8 mouse cellular contexts compared by ENCODE assay signal in genomic region chr19:12010281-12010771, GRCm38 (mm10). TPM values are rescaled to one million over a fixed set of nuclear protein-coding genes. Genes with fewer than 3 reads are reported as not detected.
DNase-seq lines count a peak whose midpoint lies in the region; ATAC-seq and TF ChIP-seq lines count a peak whose summit lies in the region.

No protein-coding gene starts in this region.

- peak; percentile 80 for DNase-seq in adrenal gland, postnatal 10 days
- peak; percentile 87 for DNase-seq in embryo, embryonic 9.5 days (ENCODE audit: extremely low spot score)
- peak; percentile 80 to 81 for DNase-seq in heart, adult 18-20 months
- DNase-seq in kidney, adult 2 months: peak; percentile 88
- DNase-seq in liver, postnatal 0 days: peak; percentile 83

- TF ChIP-seq POLR2A in kidney, adult 2 months (IDR thresholded peaks at IDR 0.05; ENCODE audit: low read depth, low read length): peak; percentile 24
- TF ChIP-seq POLR2A in testis, adult 2 months (IDR thresholded peaks at IDR 0.05; ENCODE audit: control insufficient read depth, low read depth, low read length): 0 out of 2 replicates have a peak, but pooled peaks have one; percentile 39

- no peaks in the 10 kb centered on the region for H3K9me3 ChIP-seq in liver, postnatal 0 days (ENCODE audit: low read length)
- no peaks in the 10 kb centered on the region for H3K9me3 ChIP-seq in neural tube, embryonic 12.5 days

- H3ac ChIP-seq in C2C12 (ENCODE audit: control insufficient read depth, insufficient read length, low read depth): peak overlapping the region; percentile 90

- no peak for TF ChIP-seq CTCF in C2C12 (IDR thresholded peaks at IDR 0.05; ENCODE audit: control insufficient read depth, insufficient read depth, insufficient read length)
- no peak for TF ChIP-seq CTCF in kidney, adult 2 months (conservative IDR thresholded peaks at IDR 0.05; ENCODE audit: insufficient read depth, insufficient read length, low read depth, low read length)
- TF ChIP-seq CTCF in liver, postnatal 0 days (IDR thresholded peaks at IDR 0.05; ENCODE audit: low read depth): no peak
- TF ChIP-seq CTCF in testis, adult 2 months (IDR thresholded peaks at IDR 0.05; ENCODE audit: control insufficient read depth, insufficient read depth, insufficient replicate concordance, low read depth, low read length): no peak

- peak overlapping the region; percentile 75; the same call in 1 of the 2 replicates for H3K27ac ChIP-seq in kidney, adult 2 months (ENCODE audit: insufficient read depth, low read depth, low read length)
- H3K27ac ChIP-seq in liver, postnatal 0 days (ENCODE audit: low read depth): peak overlapping the region; percentile 94
- H3K27ac ChIP-seq in neural tube, embryonic 12.5 days: peak overlapping the region; percentile 80
- peak overlapping the region; percentile 34 for H3K27ac ChIP-seq in testis, adult 2 months (ENCODE audit: control insufficient read depth, insufficient read depth, low read depth, low read length)

- ATAC-seq in liver, postnatal 0 days: peak; percentile 41
- ATAC-seq in neural tube, embryonic 12.5 days (ENCODE audit: low FRiP score, low read depth): peak; percentile 35

- H3K9ac ChIP-seq in liver, postnatal 0 days (replicated peaks): peak overlapping the region; percentile 70
- H3K9ac ChIP-seq in neural tube, embryonic 12.5 days: peak overlapping the region; percentile 77

- no peaks in the 10 kb centered on the region for H3K4me1 ChIP-seq in kidney, adult 2 months (ENCODE audit: control insufficient read depth, insufficient read depth, low read length)
- H3K4me1 ChIP-seq in liver, postnatal 0 days (ENCODE audit: insufficient read depth): peaks cover 12% of the 10 kb centered on the region
- peaks cover 4% of the 10 kb centered on the region; the same call in 1 of the 2 replicates for H3K4me1 ChIP-seq in neural tube, embryonic 12.5 days
- peaks cover 12% of the 10 kb centered on the region for H3K4me1 ChIP-seq in testis, adult 2 months (ENCODE audit: control insufficient read depth, insufficient read depth, low read length)

- peak overlapping the region; percentile 47 for H3K4me3 ChIP-seq in C2C12 (ENCODE audit: insufficient read depth, poor library complexity, severe bottlenecking)
- peak overlapping the region; percentile 78 for H3K4me3 ChIP-seq in kidney, adult 2 months (ENCODE audit: insufficient read depth, low read depth, low read length)
- H3K4me3 ChIP-seq in liver, postnatal 0 days (ENCODE audit: low read depth, low read length): peak overlapping the region; percentile 62
- peak overlapping the region; percentile 53 for H3K4me3 ChIP-seq in neural tube, embryonic 12.5 days
- H3K4me3 ChIP-seq in testis, adult 2 months (ENCODE audit: control insufficient read depth, low read depth, low read length): peak overlapping the region; percentile 65

- H3K79me3 ChIP-seq in C2C12 (ENCODE audit: low read depth): no peaks in the 10 kb centered on the region

- H3K79me2 ChIP-seq in C2C12 (ENCODE audit: control insufficient read depth, insufficient read depth): no peaks in the 10 kb centered on the region

- H3K27me3 ChIP-seq in C2C12 (ENCODE audit: control insufficient read depth, insufficient read depth, insufficient read length): no peaks in the 10 kb centered on the region
- no peaks in the 10 kb centered on the region for H3K27me3 ChIP-seq in kidney, adult 2 months (replicated peaks; ENCODE audit: control insufficient read depth, insufficient read depth, low read length)
- no peaks in the 10 kb centered on the region for H3K27me3 ChIP-seq in liver, postnatal 0 days (ENCODE audit: insufficient read depth, low read length)
- no peaks in the 10 kb centered on the region for H3K27me3 ChIP-seq in neural tube, embryonic 12.5 days (replicated peaks)
- H3K27me3 ChIP-seq in testis, adult 2 months (ENCODE audit: control insufficient read depth, insufficient read depth, low read length): no peaks in the 10 kb centered on the region

- no peak for TF ChIP-seq EP300 in liver, postnatal 0 days (IDR thresholded peaks at IDR 0.05; ENCODE audit: low read depth)

- H3K4me2 ChIP-seq in liver, postnatal 0 days (ENCODE audit: low read depth, low read length): peak overlapping the region; percentile 84
- peak overlapping the region; percentile 66 for H3K4me2 ChIP-seq in neural tube, embryonic 12.5 days (replicated peaks)

- WGBS in kidney, adult 2 months: 3% methylated on average over 24 of the region's 24 CpGs
- 2% methylated on average over 24 of the region's 24 CpGs for WGBS in liver, postnatal 0 days (ENCODE audit: insufficient replicate concordance)
- under 1% methylated on average over 24 of the region's 24 CpGs for WGBS in neural tube, embryonic 12.5 days

- H3K36me3 ChIP-seq in C2C12 (ENCODE audit: control insufficient read depth, insufficient read depth): no peaks in the 10 kb centered on the region
- no peaks in the 10 kb centered on the region for H3K36me3 ChIP-seq in kidney, adult 2 months (ENCODE audit: control insufficient read depth, insufficient read depth, low read length)
- no peaks in the 10 kb centered on the region for H3K36me3 ChIP-seq in liver, postnatal 0 days (replicated peaks; ENCODE audit: insufficient read depth, low read length)
- no peaks in the 10 kb centered on the region for H3K36me3 ChIP-seq in neural tube, embryonic 12.5 days
- H3K36me3 ChIP-seq in testis, adult 2 months (ENCODE audit: control insufficient read depth, insufficient read depth, low read length): no peaks in the 10 kb centered on the region

TF ChIP-seq in C2C12, 6 proteins besides CTCF, POLR2A, EP300 and RAD21:
- TF ChIP-seq CEBPB (IDR thresholded peaks at IDR 0.05; ENCODE audit: low read depth) (no peak), USF1 (IDR thresholded peaks at IDR 0.05; ENCODE audit: low read depth) (no peak), MYOD1 (IDR thresholded peaks at IDR 0.05; ENCODE audit: control insufficient read depth, insufficient read length, low read depth) (peak; percentile 17), MYOG (IDR thresholded peaks at IDR 0.05; ENCODE audit: control insufficient read depth, extremely low read depth, insufficient read length) (no peak), FOSL1 (IDR thresholded peaks at IDR 0.05; ENCODE audit: insufficient read depth, low read length, poor library complexity, severe bottlenecking) (no peak), MAX (IDR thresholded peaks at IDR 0.05) (peak; percentile 36)

RNA-seq across cellular contexts. Expression of gene Olfr1423, which starts 30.8 kb away (rescaled TPM):
- polyA plus RNA-seq in C2C12 (2012; fragmentation: generic; extraction: Trizol): 0.01 TPM
- total RNA-seq in adrenal gland, postnatal 10 days (2021): not detected
- total RNA-seq in heart, adult 18-20 months (2021): not detected
- polyA plus RNA-seq in kidney, adult 2 months (2012; rRNA removed): not detected in 2 replicates
- polyA plus RNA-seq in liver, postnatal 0 days (2015; fragmentation: Nextera tagmentation; extraction: Ambion mirVana): not detected in 2 replicates
- polyA plus RNA-seq in neural tube, embryonic 12.5 days (2016; fragmentation: Nextera tagmentation; extraction: Ambion mirVana): not detected in 2 replicates
- polyA plus RNA-seq in testis, adult 2 months (2012; rRNA removed): not detected in 2 replicates

RNA-seq across cellular contexts. Expression of gene Osbp, which starts 44.6 kb away (rescaled TPM):
- polyA plus RNA-seq in C2C12 (2012; fragmentation: generic; extraction: Trizol): 14.3 TPM
- total RNA-seq in adrenal gland, postnatal 10 days (2021): 10 to 100 TPM; 60.8 to 65.6 TPM
- total RNA-seq in heart, adult 18-20 months (2021): 10 to 100 TPM; 97.2 to 99.2 TPM
- polyA plus RNA-seq in kidney, adult 2 months (2012; rRNA removed): 21.7 and 24.8 TPM in 2 replicates
- 2.6 and 2.7 TPM in 2 replicates for polyA plus RNA-seq in liver, postnatal 0 days (2015; fragmentation: Nextera tagmentation; extraction: Ambion mirVana)
- polyA plus RNA-seq in neural tube, embryonic 12.5 days (2016; fragmentation: Nextera tagmentation; extraction: Ambion mirVana): 5.1 TPM in 2 replicates
- 23.0 and 24.4 TPM in 2 replicates for polyA plus RNA-seq in testis, adult 2 months (2012; rRNA removed)

RNA-seq across cellular contexts. Expression of gene Olfr1424, which starts 52.2 kb away (rescaled TPM):
- not detected for polyA plus RNA-seq in C2C12 (2012; fragmentation: generic; extraction: Trizol)
- not detected for total RNA-seq in adrenal gland, postnatal 10 days (2021)
- total RNA-seq in heart, adult 18-20 months (2021): not detected
- not detected in 2 replicates for polyA plus RNA-seq in kidney, adult 2 months (2012; rRNA removed)
- not detected in 2 replicates for polyA plus RNA-seq in liver, postnatal 0 days (2015; fragmentation: Nextera tagmentation; extraction: Ambion mirVana)
- polyA plus RNA-seq in neural tube, embryonic 12.5 days (2016; fragmentation: Nextera tagmentation; extraction: Ambion mirVana): not detected in 2 replicates
- 0.12 TPM in 1 of 2 replicates, not detected in the other for polyA plus RNA-seq in testis, adult 2 months (2012; rRNA removed)

Comparison
In these comparisons a context has a peak if more than half of its experiments do, and no peak if none do; other contexts are left out.
1. Peak in every context shown above with its lines: DNase-seq, ATAC-seq, H3K4me3 ChIP-seq and H3K27ac ChIP-seq.
2. H3K27ac ChIP-seq: peak in every context shown above with its lines; median percentile 94 in liver, postnatal 0 days; 80 in neural tube, embryonic 12.5 days; 75 in kidney, adult 2 months; 34 in testis, adult 2 months.